ENCODE assay signal across 8 mouse cellular contexts in genomic region chr11:75733227-75733940, GRCm38 (mm10). TPM values are rescaled to one million over a fixed set of nuclear protein-coding genes. Genes with fewer than 3 reads are reported as not detected.
DNase-seq lines count a peak whose midpoint lies in the region; ATAC-seq and TF ChIP-seq lines count a peak whose summit lies in the region.

No protein-coding gene starts in this region.

- H3K9ac ChIP-seq in heart, embryonic 12.5 days: peak overlapping the region; percentile 98
- peak overlapping the region; percentile 99 for H3K9ac ChIP-seq in lung, embryonic 15.5 days

- no peak for TF ChIP-seq CTCF in olfactory bulb, adult 2 months (IDR thresholded peaks at IDR 0.05; ENCODE audit: insufficient read depth, low read depth, low read length)

- peak overlapping the region; percentile 76 for H3K4me2 ChIP-seq in heart, embryonic 12.5 days
- peak overlapping the region; percentile 69 for H3K4me2 ChIP-seq in lung, embryonic 15.5 days

- no peaks in the 10 kb centered on the region for H3K27me3 ChIP-seq in erythroblast, embryonic 14.5 days (ENCODE audit: control insufficient read depth)
- no peaks in the 10 kb centered on the region for H3K27me3 ChIP-seq in heart, embryonic 12.5 days (replicated peaks)
- H3K27me3 ChIP-seq in lung, embryonic 15.5 days: no peaks in the 10 kb centered on the region

- peak overlapping the region; percentile 94 for H3K4me3 ChIP-seq in erythroblast, embryonic 14.5 days (replicated peaks)
- H3K4me3 ChIP-seq in heart, embryonic 12.5 days: peak overlapping the region; percentile 70
- H3K4me3 ChIP-seq in lung, embryonic 15.5 days: peak overlapping the region; percentile 90
- H3K4me3 ChIP-seq in olfactory bulb, adult 2 months (ENCODE audit: insufficient read depth, low read depth, low read length): peak overlapping the region; percentile 90

- peak; percentile 40 for ATAC-seq in CD4-positive, CD25-positive, alpha-beta regulatory T cell, adult 4 months
- ATAC-seq in heart, embryonic 12.5 days (ENCODE audit: insufficient number of reproducible peaks, low FRiP score): peak; percentile 78
- peak; percentile 60 for ATAC-seq in lung, embryonic 15.5 days (ENCODE audit: borderline replicate concordance, extremely low read depth, low FRiP score, low TSS enrichment)

- peak overlapping the region; percentile 96 for H3K27ac ChIP-seq in heart, embryonic 12.5 days (ENCODE audit: poor library complexity, severe bottlenecking)
- H3K27ac ChIP-seq in lung, embryonic 15.5 days: peak overlapping the region; percentile 97
- H3K27ac ChIP-seq in olfactory bulb, adult 2 months (ENCODE audit: insufficient read depth, low read depth, low read length): peak overlapping the region; percentile 97

- peak; percentile 81 for DNase-seq in adrenal gland, postnatal 10 days
- DNase-seq in kidney, postnatal 4 days: peak; percentile 80 to 88
- peak; percentile 76 to 82 for DNase-seq in thymus, postnatal 36 days

- peak; percentile 4; the same call in 1 of the 2 replicates for TF ChIP-seq POLR2A in olfactory bulb, adult 2 months (IDR thresholded peaks at IDR 0.05; ENCODE audit: insufficient read depth, low read depth, low read length)

- under 1% methylated on average over 43 of the region's 52 CpGs for WGBS in heart, embryonic 12.5 days
- under 1% methylated on average over 49 of the region's 52 CpGs for WGBS in lung, embryonic 15.5 days
- under 1% methylated on average over 52 of the region's 52 CpGs for WGBS in olfactory bulb, adult 2 months

- H3K36me3 ChIP-seq in erythroblast, embryonic 14.5 days (ENCODE audit: control insufficient read depth): peaks cover 29% of the 10 kb centered on the region
- peaks cover 8% of the 10 kb centered on the region for H3K36me3 ChIP-seq in heart, embryonic 12.5 days
- peaks cover 8% of the 10 kb centered on the region for H3K36me3 ChIP-seq in lung, embryonic 15.5 days

- peaks cover 42% of the 10 kb centered on the region for H3K4me1 ChIP-seq in erythroblast, embryonic 14.5 days (ENCODE audit: control insufficient read depth)
- H3K4me1 ChIP-seq in heart, embryonic 12.5 days (replicated peaks): peaks cover 39% of the 10 kb centered on the region
- H3K4me1 ChIP-seq in lung, embryonic 15.5 days: peaks cover 41% of the 10 kb centered on the region
- peaks cover 7% of the 10 kb centered on the region for H3K4me1 ChIP-seq in olfactory bulb, adult 2 months (ENCODE audit: control insufficient read depth, insufficient read depth, low read length)

- H3K9me3 ChIP-seq in erythroblast, embryonic 14.5 days (ENCODE audit: control insufficient read depth, low read length): no peaks in the 10 kb centered on the region
- H3K9me3 ChIP-seq in heart, embryonic 12.5 days (replicated peaks): no peaks in the 10 kb centered on the region
- no peaks in the 10 kb centered on the region for H3K9me3 ChIP-seq in lung, embryonic 15.5 days

RNA-seq across cellular contexts. Expression of gene Ywhae, which starts 0.7 kb away (rescaled TPM):
- 100 to 1,000 TPM; 395 to 413 TPM for polyA plus RNA-seq in CD4-positive, CD25-positive, alpha-beta regulatory T cell, adult 4 months (2017; shearing (Covaris generic))
- total RNA-seq in adrenal gland, postnatal 10 days (2021): 100 to 1,000 TPM; 591 to 594 TPM
- polyA plus RNA-seq in erythroblast, embryonic 14.5 days (2012): 9.4 and 20.2 TPM in 2 replicates
- polyA plus RNA-seq in heart, embryonic 12.5 days (2016; fragmentation: Nextera tagmentation; extraction: Ambion mirVana): 842 and 863 TPM in 2 replicates
- polyA plus RNA-seq in lung, embryonic 15.5 days (2015; fragmentation: Nextera tagmentation; extraction: Ambion mirVana): 953 and 961 TPM in 2 replicates
- polyA plus RNA-seq in olfactory bulb, adult 2 months (2012; ENCODE audit: insufficient read depth, insufficient read length, low replicate concordance, missing spikeins): 855 and 954 TPM in 2 replicates

RNA-seq across cellular contexts. Expression of gene Crk, which starts 54.3 kb away (rescaled TPM):
- 10 to 100 TPM; 10.4 to 15.3 TPM for polyA plus RNA-seq in CD4-positive, CD25-positive, alpha-beta regulatory T cell, adult 4 months (2017; shearing (Covaris generic))
- 10 to 100 TPM; 93.2 to 96.5 TPM for total RNA-seq in adrenal gland, postnatal 10 days (2021)
- 4.4 and 6.6 TPM in 2 replicates for polyA plus RNA-seq in erythroblast, embryonic 14.5 days (2012)
- 110 and 111 TPM in 2 replicates for polyA plus RNA-seq in heart, embryonic 12.5 days (2016; fragmentation: Nextera tagmentation; extraction: Ambion mirVana)
- polyA plus RNA-seq in lung, embryonic 15.5 days (2015; fragmentation: Nextera tagmentation; extraction: Ambion mirVana): 113 and 118 TPM in 2 replicates
- polyA plus RNA-seq in olfactory bulb, adult 2 months (2012; ENCODE audit: insufficient read depth, insufficient read length, low replicate concordance, missing spikeins): not detected in 2 replicates

Comparison
In these comparisons a context has a peak if more than half of its experiments do, and no peak if none do; other contexts are left out.
1. Peak in every context shown above with its lines: DNase-seq, ATAC-seq, H3K4me3 ChIP-seq and H3K27ac ChIP-seq.
2. RNA of gene Ywhae, which starts 0.7 kb away (polyA plus RNA-seq): 953 to 961 TPM in lung, embryonic 15.5 days, 855 to 954 TPM in olfactory bulb, adult 2 months, 842 to 863 TPM in heart, embryonic 12.5 days and 395 to 413 TPM in CD4-positive, CD25-positive, alpha-beta regulatory T cell, adult 4 months; 9.4 to 20.2 TPM in erythroblast, embryonic 14.5 days; every median in the first group is over 10 times any median in the second.